Mouse (Mus musculus) megakaryocyte, adult 5-6 weeks (primary cell): ENCODE results near the gene Gm14399. TPM values are rescaled to one million over a fixed set of nuclear protein-coding genes. Genes with fewer than 3 reads are reported as not detected.
"Not testable (repeated sequence)": the region's sequence is repeated elsewhere in the genome, so short reads cannot be mapped to it uniquely, and the experiment has no call there.

Source experiments
- ATAC-seq: 2 replicates; pipeline ENCODE4 v1.8.0; 2016; ENCODE audit warnings: mild to moderate bottlenecking, inconsistent platforms; ENCODE audit not compliant: poor library complexity, severe bottlenecking
- total RNA-seq, 2 experiments: library from RNA; stranded (forward) in 1 of 2; stranded (reverse) in 1 of 2; fragments of 153-499, 151-499 nt in 1 of 2; fragments of 221-1000, 200-1000 nt in 1 of 2; gene quantifications; 2 replicates each; pipeline versions ENCODE4 v1.2.3 to v1.2.4; 2015 to 2017

Gene Gm14399
- total RNA-seq (2015) (2.7 and 5.5 TPM in 2 replicates), total RNA-seq (2017) (4.4 and 33.5 TPM in 2 replicates)

DNA sequence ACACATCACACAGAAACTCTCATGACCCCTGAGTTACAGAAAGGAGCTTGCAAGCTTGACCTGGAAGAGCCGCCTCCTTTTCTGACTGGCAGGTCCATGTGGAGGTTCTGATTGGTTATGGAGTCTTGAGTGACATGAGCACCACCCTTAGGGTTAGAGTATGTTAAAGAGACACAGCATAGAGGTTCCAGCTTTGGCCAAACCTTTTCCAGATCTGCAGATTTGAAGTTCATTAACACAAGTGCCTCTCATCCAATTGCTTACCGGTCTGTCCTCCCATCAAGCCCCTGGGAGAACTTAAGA lies at the start of gene Gm14399:
Gm14399 (minus strand) TSS at position 20 of the 303 bp plus-strand sequence.
- ATAC-seq: 0 out of 2 replicates have a peak, but pooled peaks have one; percentile 56

DNA sequence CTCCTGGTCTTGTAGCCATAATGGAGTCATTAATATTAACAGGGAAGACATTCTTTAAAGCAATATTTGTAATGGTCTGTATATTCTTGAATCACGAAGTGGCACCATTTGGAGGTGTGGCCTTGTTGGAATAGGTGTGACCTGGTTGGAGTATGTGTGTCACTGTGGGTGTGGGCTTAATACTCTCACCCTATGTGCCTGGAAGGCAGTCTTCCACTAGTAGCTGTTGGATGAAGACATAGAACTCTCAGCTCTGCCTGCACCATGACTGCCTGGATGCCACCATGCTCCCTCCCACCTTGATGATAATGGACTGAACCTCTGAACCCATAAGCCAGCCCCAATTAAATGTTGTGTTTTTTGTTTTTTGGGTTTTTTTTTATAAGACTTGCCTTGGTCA lies 37.2 kb upstream of the Gm14399 start:
- ATAC-seq: not testable (repeated sequence)

DNA sequence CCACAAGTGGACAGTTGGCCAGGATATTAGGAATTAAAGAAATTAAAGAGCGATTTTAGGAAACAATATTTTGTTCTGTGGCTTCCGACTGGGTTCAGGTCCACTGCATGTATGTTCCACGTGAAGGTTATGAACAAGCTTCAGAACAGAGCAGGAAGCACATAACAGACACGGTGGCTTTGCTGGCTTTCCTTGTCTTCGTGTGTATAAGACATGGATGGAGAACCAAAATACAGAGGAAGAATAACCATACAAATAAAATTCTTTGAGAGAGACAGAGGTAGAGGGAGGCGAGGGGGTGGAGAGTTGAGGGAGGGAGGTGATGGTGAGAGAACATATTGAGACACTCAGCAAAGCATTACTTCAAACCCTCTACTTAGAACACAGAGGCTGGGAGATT lies 34.5 kb upstream of the Gm14399 start:
- no peak for ATAC-seq

DNA sequence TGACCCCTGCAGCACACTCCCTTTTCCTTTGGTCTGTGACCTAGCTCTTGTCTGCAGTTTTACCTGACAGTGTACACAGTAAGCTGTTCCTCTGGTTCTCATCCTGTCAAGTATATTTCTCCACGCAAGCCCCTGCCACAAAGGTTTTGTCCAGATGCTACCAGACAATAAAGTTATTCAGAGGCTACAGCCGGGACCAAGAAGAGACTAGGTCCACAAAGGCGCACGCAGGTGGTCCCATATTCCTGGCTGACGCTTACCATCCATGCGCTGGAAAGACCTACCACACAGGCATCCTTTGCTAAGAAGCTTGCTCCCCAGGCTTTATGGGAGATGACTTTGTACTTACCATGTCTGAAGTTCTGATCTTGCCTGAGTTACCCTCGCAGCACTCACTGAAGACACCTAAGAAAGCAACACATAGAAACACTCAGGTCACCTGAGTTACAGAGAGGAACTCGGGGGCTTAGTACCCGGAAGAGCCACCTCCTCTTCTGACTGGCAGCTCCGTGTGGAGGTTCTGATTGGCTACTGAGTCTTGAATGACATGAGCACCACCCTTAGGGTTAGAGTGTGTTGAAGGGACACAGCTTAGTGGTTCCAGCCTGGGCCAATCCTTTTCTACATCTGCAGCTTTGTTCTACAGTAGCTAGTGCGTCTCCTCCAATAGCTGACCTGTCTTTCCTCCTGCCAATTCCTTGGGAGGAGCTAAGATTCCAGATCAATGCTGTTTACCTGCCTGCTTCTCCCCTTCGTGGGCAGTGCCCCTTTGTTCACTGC lies 33.8 kb upstream of the Gm14399 start, which contains the start of gene Gm14443:
Gm14443 (minus strand) TSS at position 471 of the 780 bp plus-strand sequence.
- ATAC-seq: not testable (repeated sequence)

DNA sequence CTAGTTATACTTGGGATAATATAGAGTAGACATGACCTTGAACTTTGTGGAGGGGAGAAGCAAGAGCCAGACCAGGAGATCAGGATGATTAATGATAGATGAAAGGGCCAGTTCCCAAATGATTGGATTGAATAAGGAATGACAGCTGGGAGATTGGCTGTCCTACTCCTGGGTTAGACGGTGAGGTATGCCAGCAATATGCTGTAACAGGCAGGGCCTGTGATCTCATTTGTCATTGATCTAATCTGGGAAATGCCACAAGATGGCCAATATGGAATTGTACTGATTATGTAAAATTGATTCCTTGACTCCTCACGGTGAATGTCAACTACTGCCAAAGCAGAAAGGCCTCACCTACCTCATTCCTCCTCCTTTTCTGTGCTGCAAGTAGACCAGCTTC lies 32.2 kb upstream of the Gm14399 start:
- not testable (repeated sequence) for ATAC-seq

DNA sequence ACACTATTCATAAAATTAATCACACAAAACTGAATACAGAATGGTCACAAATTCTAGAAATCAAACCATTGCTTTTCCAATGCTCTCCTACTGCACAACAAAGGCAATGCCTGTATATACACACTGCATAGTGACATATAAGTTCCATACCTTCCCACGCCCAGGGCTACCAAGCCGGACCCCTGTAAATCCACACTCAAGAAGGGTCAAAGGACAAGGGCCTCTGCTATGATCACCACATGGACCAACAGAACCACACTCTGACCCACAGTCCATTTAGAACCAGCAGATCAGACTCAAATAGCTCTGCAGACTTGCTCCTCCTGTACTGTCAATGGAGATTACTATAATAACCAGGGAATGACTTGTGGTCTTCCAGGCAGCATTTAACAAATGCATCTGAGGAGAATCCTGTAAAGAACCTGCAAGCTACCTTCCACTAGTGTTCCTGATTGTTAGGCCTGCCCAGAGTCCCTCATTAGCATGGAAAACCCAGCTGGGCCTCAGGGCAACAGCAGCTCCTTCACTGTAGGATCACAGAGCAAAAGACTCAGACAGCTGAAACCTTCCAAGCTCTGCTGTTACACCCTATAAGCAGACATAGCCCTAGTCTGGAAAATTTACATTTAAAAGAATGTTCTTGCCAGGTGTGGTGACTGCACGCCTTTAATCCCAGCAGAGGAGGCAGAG lies 31.2 kb upstream of the Gm14399 start:
- ATAC-seq: not testable (repeated sequence)

DNA sequence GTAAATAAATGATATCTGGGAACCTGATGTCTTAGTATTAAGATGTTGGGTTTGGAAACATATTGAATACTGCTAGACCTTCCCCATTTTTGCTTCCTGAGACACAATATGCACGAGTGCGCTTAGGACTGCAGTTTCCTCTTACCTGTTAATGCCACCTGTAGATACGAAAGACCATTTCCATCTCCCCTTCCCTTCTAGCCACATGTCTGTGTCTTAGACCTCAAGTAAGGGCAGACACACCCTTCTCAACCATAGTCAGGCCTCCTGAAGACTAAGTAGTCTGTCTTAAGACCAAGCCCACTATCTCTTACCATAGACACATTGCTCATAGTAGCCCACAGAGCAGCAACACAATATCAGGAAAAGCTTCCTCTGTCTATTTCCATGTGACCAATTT lies 30.3 kb upstream of the Gm14399 start:
- no peak for ATAC-seq

DNA sequence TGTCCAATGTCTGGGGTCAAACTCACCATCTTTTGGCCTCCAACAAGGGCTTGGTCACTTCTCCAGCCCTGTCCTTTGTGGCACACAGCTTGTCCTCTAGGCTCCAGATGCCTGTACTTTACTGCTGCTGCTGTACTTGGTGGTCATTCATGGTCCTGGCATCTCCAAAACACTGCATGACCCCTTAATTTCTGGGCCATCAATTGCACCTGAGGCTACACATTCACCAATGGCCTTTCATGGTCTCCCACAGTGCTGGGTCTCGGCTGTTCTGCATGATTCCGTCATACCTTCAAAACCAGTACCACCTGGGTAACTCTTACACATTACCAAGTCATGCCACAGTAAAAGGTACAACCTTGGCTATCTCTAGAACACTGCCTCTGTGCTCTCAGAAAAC lies 25.1 kb upstream of the Gm14399 start:
- ATAC-seq: not testable (repeated sequence)

DNA sequence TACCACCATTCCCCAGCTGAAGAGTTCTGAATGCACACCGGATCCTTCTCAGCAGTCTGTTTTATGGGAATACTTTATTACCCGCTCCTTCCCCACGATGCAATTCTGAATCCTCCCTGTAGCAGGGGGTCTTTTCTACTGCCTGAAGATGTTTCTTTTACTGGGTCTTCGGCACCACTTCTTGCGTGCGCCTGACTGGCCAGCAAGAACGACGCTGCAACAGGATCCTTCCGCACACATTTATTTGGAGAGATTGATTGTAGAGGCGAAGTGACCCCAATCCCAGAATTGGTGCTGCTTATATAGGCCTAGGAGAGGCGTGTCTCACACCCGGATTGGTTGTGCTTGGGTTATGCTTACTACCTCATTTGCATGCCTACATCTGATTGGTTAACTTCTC lies 23.3 kb upstream of the Gm14399 start:
- ATAC-seq: not testable (repeated sequence)

DNA sequence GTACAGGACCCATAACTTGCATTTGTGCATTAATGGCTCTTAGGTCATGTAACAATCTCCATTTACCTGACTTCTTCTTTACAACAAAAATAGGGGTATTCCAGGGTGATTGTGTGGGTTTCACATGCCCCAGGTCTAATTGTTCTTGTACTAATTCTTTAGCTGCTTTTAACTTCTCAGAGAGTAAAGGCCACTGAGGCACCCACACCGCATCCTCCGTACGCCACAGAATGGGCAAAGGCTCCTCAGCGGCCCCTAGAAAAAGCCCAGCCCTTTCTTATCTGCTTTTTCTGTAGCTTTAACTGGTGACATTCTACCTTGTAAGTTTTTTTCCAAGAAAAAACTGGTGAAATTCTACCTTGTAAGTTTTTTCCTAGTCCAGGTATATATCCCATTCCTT lies 19.6 kb upstream of the Gm14399 start:
- not testable (repeated sequence) for ATAC-seq

DNA sequence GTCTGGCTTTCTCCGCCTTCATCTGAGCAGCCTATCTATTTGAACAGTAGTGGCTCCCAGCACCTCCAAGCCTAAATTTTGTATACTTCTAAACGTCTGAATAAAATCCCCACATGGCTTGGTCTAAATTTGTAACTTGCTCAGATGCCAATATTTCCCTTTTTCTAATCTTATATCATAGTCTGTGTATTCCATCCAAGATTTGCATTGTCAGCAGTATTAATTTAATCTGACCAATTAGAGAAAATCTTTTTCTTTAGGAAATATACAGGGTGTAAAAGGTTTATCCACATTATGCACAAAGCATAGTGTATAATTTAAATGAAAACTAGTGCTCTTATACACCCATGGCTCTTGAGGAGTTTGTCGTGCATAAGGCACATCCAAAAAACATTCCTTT lies 16.8 kb upstream of the Gm14399 start:
- ATAC-seq: no peak

DNA sequence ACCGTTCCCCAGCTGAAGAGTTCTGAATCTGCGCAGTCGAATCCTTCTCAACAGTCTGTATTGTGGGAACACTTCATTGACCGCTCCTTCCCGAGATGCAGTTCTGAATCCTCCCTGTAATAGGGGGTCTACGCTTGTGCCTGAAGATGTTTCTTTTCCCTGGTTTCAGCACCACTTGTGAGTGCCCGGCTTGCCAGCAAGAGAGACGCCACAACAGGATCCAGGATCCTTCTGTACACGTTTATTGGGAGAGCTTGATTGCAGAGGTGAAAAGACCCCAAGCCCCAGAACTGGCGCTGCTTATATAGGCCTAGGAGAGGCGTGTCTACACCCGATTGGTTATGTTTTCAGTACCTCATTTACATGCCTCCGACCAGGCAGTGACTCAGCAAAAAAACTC lies 14.9 kb upstream of the Gm14399 start:
- ATAC-seq: no peak

DNA sequence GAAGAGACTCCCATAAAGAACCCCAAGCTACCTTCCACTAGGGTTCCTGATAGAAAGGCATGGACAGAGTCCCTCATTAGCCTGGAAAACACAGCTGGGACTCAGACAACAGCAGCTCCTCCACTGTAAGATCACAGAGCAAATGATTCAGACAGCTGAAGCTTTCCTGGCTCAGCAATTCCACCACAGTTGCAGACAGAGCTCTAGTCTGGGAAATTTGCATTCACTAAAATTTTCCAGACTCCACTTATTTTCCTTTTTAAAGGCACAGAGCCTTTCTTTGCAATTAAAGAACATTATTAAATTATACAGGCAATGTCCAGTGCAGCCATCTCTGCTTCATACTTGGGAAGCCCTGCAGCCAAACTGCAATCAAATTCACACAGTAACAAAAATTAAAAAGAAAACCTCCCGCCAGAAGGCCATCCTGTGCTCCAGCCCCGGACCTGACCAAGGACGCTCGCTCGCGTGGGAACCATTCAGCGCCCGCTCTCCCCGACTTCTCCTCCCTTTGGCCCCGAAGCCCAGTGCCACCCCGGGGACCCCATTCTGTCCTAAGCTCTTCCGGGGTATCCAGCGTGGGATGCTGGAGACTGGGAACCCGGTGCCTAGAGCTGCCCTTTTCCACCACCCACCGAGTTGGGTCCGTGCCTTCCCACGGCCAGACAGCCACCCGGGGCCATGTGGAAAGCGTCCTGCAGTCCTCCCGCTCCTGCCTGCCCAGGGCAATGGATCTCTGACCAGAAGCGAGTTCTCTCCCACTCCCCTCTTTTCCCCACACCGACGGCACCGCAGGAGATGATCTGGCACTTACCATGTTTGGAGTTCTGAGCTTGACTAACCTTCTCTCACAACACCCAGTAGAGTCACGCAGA lies 457 bp downstream of the Gm14399 start:
- ATAC-seq: 0 out of 2 replicates have a peak, but pooled peaks have one; percentile 45

DNA sequence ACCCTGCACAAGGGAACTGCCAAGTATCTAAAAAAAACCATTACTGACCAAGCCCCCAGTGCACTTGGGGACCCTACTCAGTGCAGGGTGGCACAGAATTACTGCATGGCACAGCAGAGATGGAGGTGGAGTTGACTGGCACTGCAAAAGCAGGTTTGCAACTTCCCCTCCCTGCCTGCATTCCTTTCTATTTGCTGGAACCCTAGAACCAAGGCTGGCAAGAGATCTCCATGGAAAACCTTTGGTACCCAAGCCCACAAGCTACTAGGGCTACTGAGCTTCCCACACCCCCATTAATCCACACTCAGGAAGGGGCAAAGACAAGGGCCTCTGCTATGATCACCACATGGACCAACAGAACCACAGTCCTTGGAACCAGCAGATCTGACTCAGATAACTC lies 1.2 kb downstream of the Gm14399 start:
- ATAC-seq: not testable (repeated sequence)

Other genes with a start within 250 kb of the Gm14399 start
- not detected in 2 replicates for gene Gm14444, start 131.8 kb downstream of the Gm14399 start, total RNA-seq (2015)
- not detected in 2 replicates for gene Gm14444, start 131.8 kb downstream of the Gm14399 start, total RNA-seq (2017)
- gene Gm14393, start 74.2 kb downstream of the Gm14399 start, total RNA-seq (2015): 1.1 TPM in 1 of 2 replicates, not detected in the other
- not detected in 2 replicates for gene Gm14393, start 74.2 kb downstream of the Gm14399 start, total RNA-seq (2017)
- not detected in 2 replicates for gene Gm14443, start 33.9 kb upstream of the Gm14399 start, total RNA-seq (2015)
- 0.29 TPM in 1 of 2 replicates, not detected in the other for gene Gm14443, start 33.9 kb upstream of the Gm14399 start, total RNA-seq (2017)
- gene Gm14391, start 64.9 kb upstream of the Gm14399 start, total RNA-seq (2015): 4.0 and 5.2 TPM in 2 replicates
- gene Gm14391, start 64.9 kb upstream of the Gm14399 start, total RNA-seq (2017): 11.4 and 12.0 TPM in 2 replicates
- not detected in 2 replicates for gene Gm14440, start 133.1 kb upstream of the Gm14399 start, total RNA-seq (2015)
- gene Gm14440, start 133.1 kb upstream of the Gm14399 start, total RNA-seq (2017): not detected in 2 replicates
- gene Gm4631, start 196.2 kb upstream of the Gm14399 start, total RNA-seq (2015): 11.9 and 14.1 TPM in 2 replicates
- 8.4 and 9.8 TPM in 2 replicates for gene Gm4631, start 196.2 kb upstream of the Gm14399 start, total RNA-seq (2017)
- 2.3 and 6.1 TPM in 2 replicates for gene Zfp968, start 230.4 kb upstream of the Gm14399 start, total RNA-seq (2015)
- 2.3 and 3.8 TPM in 2 replicates for gene Zfp968, start 230.4 kb upstream of the Gm14399 start, total RNA-seq (2017)